Mouse (Mus musculus) olfactory bulb, adult 2 months (tissue): ENCODE measurements at regions not wholly inside any gene's neighbourhood (a gene's known extent, or its start where the extent isn't known, plus 50 kb on each side); places are given as distances from the start of the nearest gene placed in this dataset.

Experiments
- CTCF ChIP-seq: fragments of 200-500 bp; IDR thresholded peaks from 2 replicates; pipeline ENCODE4 v1.5.1; 2012; ENCODE audit warnings: low read depth, mild to moderate bottlenecking, low read length, moderate library complexity; ENCODE audit not compliant: insufficient read depth
- POLR2A ChIP-seq: fragments of 200-500 bp; IDR thresholded peaks from 2 replicates; pipeline ENCODE4 v1.6.1; 2012; ENCODE audit warnings: mild to moderate bottlenecking, low read depth, low read length, moderate library complexity; ENCODE audit not compliant: insufficient read depth

DNA sequence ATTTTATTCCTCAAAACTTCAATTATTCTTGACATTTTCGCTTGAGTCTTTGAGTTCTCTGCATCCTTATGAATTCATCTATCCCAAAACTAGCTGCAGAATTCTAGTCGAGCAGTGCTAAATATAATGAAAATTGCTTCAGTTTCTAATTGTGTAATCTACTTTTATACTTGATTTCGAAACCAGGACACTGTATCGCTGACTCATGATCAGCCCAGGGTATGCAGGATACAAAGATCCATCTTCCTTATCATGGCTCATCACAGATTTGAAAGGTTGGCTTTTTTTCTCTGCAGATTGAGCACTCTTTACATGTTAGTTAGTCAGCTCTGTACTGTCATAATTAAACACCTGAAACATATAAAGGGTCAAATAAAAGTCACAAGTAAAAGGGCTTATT, 242.1 kb upstream of the Cdyl start:
- TF ChIP-seq CTCF (no peak), POLR2A (no peak)
